Mouse (Mus musculus): ENCODE measurements around the gene Ptpn13. TPM values are rescaled to one million over a fixed set of nuclear protein-coding genes. Genes with fewer than 3 reads are reported as not detected.

Ptpn13 gene
- total RNA-seq, 4 experiments from 2014 or later: 10.9 to 13.5 (median 11.5) TPM

GRCm38 (mm10) chr5:103458411-103458810 is 33.4 kb downstream of the Ptpn13 start:
- DNase-seq (ENCODE audit: low spot score in 2 of 2): no peak

DNA sequence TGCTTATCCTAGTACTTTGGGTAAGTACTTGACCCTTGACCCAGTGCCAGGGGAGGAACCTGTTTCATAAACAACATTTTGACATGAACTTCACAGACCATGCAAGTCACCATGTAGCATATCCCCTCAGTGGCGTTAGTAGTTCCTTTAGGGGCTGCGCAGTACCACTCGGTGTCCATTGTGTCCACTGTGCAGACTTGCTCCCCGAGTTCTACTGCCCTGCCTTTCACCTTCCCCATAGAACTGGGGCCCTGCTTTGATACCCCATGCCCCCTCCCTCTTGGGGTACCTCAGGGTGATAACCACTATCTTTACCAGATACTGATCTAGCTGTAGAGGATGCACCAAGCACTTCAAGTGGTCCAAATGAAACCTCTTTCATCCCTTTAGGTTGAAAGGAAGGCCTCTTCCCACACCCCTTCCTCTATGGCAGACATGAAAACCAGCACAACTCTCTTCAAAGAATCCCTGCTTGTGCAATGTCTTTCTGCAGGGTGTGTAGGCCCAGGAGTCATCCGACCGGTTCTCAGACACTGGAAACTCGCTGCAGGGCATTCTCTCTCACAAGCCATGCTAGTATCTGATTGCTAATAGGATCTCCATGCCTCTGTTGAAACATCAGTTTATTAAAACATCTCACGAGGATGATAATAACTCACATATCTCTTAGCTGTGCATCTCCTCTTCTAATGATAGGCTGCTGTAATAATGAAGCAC is 34.1 kb downstream of the Ptpn13 start:
- DNase-seq (ENCODE audit: low spot score in 2 of 2): no peak

GRCm38 (mm10) chr5:103460903-103461302 is 35.9 kb downstream of the Ptpn13 start:
- no peak for DNase-seq (ENCODE audit: low spot score in 2 of 2)

GRCm38 (mm10) chr5:103463661-103464219 is 38.7 kb downstream of the Ptpn13 start:
- DNase-seq (ENCODE audit: low spot score in 2 of 2): no peak

DNA sequence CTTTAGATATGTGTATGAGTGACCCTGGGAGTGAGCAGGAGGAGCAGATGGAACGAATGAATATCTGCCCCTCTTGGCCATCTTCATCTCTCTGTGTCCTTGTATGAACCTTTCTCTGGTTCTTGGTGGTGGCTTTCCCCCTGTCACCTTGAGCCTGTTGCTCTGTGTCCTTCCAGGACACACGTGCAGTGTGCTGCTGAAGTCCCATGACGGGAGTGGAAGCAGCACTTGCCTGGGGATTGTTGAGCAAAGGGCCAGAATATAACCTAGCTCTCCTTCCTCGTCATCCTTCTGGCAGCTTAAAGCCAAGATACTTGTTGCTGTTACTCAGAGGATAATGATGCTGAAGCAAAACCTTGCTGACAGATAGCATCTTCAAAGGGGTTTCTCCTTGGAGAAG is 39.3 kb downstream of the Ptpn13 start:
- no peak for DNase-seq (ENCODE audit: low spot score in 2 of 2)

GRCm38 (mm10) chr5:103464771-103465170 is 39.8 kb downstream of the Ptpn13 start:
- DNase-seq (ENCODE audit: low spot score in 2 of 2): no peak

DNA sequence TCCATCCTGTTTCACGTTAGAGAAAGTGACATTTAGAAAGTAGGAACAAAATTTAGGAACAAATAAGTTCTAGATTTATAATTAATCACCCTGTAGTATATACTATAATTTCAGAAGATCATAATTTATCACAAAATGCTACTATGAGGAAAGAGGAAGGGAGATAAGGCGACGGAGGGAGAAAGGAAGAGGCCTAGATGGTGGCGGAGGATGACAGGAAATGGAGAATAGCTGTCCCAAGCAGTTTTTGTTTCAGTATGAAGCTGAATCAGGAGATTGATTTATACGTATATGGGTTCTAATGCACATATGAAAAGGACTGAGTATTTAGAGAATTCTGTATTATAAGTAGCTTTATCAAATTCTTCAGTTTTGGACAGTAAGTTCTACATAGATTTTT is 47.7 kb downstream of the Ptpn13 start:
- no peak for DNase-seq (ENCODE audit: low spot score in 2 of 2)

GRCm38 (mm10) chr5:103473467-103474096 is 48.6 kb downstream of the Ptpn13 start:
- DNase-seq (ENCODE audit: low spot score in 2 of 2): no peak

DNA sequence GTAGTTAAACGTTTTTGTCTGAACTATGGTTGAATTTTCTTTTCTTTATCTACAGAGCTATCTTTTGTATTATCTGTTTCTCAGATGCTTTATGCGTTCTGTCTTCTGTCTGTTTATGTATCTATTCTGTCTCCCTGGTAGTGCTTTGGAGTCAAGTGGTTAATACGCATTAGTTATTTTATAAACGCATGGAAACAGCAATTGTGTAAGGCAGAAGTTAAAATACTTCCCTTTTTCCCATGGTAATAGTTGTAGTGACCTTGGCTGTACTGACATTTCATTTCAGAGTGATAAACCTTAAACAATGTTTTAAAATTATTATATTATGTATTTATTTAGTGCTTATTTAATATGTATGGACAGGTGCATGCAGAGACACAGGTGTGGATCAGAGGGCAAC is 49.3 kb downstream of the Ptpn13 start:
- DNase-seq (ENCODE audit: low spot score in 2 of 2): no peak

DNA sequence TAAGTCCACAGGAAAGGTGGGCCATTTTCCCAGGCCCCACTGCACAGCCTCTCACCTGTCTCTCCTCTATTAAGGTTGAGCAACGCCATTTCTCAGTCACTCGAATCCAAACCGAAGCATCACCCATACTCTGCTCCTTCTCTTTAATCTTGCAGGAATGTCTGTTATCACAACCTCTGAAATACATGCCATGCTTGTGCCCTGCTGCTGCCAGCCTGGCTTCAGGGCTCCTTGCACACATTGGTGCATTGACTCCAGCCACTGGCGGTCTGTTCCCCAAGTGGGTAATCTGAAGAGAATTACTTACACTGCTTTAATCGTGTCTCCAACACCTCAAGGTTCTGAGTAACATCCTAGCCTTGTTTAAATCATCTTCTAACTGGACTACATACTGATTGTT is 50.5 kb downstream of the Ptpn13 start:
- no peak for DNase-seq (ENCODE audit: low spot score in 2 of 2)

DNA sequence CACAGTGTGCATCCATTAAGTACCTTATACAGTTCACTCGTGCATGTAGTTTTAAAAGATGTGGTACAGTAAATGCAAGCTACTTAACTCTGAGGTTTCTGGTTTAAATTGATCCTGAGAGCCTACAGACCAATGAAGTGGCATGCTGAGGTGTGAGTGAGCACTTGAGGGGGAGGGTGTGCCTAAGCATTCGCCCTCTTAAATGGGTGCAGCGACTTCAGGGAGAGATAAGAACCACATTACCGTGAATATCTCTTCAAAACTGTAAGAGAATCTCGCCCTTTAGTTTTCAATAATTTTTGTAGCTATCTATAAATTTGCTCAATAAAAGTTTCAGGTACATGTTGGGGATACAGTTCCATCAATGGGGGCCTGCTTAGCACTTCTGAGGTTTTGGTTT is 54.5 kb downstream of the Ptpn13 start:
- no peak for DNase-seq (ENCODE audit: low spot score in 2 of 2)

- DNase-seq (ENCODE audit: low spot score in 2 of 2): no peak
Observed at GRCm38 (mm10) chr5:103481222-103481621, 56.2 kb downstream of the Ptpn13 start.

DNA sequence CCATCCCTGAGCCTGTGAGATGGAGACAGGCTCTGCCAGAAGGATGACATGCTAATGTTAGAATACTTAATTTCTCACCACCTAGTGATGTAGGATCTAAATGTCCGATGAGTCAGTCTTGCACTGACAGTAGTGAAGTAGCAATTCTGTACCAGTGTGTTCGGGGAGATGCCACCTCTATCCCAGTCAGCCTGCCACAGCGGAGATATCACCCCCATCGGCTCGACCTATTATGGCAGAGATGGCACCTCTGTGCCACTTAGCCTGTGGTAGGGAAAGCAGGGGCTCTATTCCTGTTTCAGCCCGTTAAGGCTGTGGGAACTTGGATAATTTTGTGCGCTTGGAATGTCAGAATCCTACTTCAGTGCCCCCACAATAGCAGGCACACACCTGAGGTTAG is 62.0 kb downstream of the Ptpn13 start:
- DNase-seq (ENCODE audit: low spot score in 2 of 2): no peak

- no peak for DNase-seq (ENCODE audit: low spot score in 2 of 2)
Observed at GRCm38 (mm10) chr5:103490964-103491363, 66.0 kb downstream of the Ptpn13 start.

- DNase-seq (ENCODE audit: low spot score in 2 of 2): no peak
Observed at GRCm38 (mm10) chr5:103491788-103492187, 66.8 kb downstream of the Ptpn13 start.

GRCm38 (mm10) chr5:103497061-103497460 is 72.1 kb downstream of the Ptpn13 start:
- DNase-seq (ENCODE audit: low spot score in 2 of 2): no peak

DNA sequence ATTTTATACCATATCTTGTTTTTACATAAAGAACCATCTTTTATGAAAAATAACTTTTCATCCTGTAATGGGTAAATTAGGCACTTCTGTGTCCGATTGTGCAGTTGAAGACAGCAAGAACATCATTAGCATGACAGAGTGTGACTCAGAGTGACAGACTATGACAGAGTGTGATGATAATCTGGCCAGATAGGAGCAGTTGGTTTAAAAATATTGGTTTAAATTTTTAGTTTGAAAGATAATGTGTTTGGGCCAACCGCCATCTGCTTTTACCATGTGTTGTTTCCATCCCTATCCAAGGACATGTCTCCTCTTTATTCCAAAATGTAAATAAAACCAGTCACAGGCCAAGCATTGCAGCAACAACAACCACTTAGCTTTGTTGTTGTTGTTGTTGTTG is 72.5 kb downstream of the Ptpn13 start:
- no peak for DNase-seq (ENCODE audit: low spot score in 2 of 2)

DNA sequence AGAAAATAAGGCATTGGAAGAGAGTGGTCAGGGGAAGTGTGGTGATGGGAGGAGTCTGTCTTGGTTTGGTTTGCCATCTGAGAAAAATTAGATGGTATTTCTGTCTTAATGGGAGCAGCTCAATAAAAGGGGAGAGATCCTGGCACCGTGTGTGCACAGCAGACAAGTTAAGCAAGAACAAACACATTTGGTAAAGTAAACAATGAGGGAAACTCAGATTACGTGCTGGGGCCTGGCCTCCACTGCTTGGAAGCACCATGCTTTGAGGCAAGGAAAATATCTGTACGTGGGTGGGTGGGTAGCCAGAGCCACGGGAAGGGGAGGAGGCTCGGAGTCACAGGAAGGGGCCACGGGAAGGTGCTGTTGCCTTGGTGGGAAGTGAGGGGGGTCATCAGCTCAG is 74.3 kb downstream of the Ptpn13 start:
- DNase-seq (ENCODE audit: low spot score in 2 of 2): no peak

DNA sequence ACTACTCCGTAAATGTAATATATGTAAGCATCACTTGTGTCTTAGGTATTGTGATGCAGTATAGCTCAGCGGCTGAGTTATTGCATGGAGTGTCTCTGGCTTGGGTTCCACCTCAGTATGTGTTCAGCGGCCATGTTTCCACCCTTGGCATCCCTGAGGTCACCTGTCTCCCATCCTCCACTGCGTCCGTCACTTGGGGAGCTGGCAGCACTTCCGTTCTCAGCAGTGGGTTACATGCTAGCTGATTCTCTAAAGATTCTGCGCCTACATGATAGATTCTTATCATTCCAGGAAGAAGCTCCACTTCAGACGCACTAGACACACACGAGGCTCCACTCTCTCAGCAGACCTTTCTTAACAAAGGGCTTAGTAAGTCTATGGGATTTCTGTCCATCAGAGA is 76.1 kb downstream of the Ptpn13 start:
- DNase-seq (ENCODE audit: low spot score in 2 of 2): no peak

DNA sequence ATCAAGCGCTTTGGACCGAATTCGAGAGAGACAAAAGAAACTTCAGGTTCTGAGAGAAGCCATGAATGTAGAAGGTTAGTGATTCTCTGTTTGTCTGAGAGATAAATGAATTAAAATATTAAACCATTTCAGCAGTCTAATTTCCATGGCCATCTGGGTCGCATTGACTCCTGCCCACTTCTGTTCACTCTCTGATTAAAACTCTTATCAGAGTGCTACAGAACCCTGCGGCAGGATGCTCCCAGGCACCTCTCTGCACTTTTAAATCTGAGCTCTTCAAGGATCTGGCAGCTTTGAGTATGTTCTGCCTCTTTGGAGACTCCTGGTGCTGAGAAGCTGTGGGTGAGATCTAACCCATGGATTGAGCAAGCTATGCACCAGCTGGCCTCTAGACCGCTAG is 76.8 kb downstream of the Ptpn13 start:
- DNase-seq (ENCODE audit: low spot score in 2 of 2): no peak

- no peak for DNase-seq (ENCODE audit: low spot score in 2 of 2)
Observed at GRCm38 (mm10) chr5:103513162-103513561, 88.2 kb downstream of the Ptpn13 start.

GRCm38 (mm10) chr5:103514441-103514840 is 89.4 kb downstream of the Ptpn13 start:
- DNase-seq (ENCODE audit: low spot score in 2 of 2): no peak

GRCm38 (mm10) chr5:103515876-103516275 is 90.9 kb downstream of the Ptpn13 start:
- DNase-seq (ENCODE audit: low spot score in 2 of 2): no peak
